Mouse (Mus musculus) neural tube, embryonic 14.5 days (tissue): ENCODE measurements around the gene Timm44. TPM values are rescaled to one million over a fixed set of nuclear protein-coding genes. Genes with fewer than 3 reads are reported as not detected.

Experiments used
- ATAC-seq: fragments of 200-750 bp; cut with Nextera tagmentation; 2 replicates; pipeline ENCODE4 v1.8.0; 2017; ENCODE audit warnings: low read depth, mild to moderate bottlenecking, moderate TSS enrichment, moderate library complexity
- H3K27ac ChIP-seq: fragments of 300-500 bp; sonication (generic); 2 replicates; pipeline ENCODE4 v1.5.1; 2014; ENCODE audit warnings: low read depth, mild to moderate bottlenecking, control low read depth, low read length, moderate library complexity, mixed read lengths
- H3K27me3 ChIP-seq: fragments of 300-500 bp; sonication (generic); 2 replicates; pipeline ENCODE4 v1.6.1; 2014; ENCODE audit warnings: low read length; ENCODE audit not compliant: control insufficient read depth, insufficient read depth
- H3K36me3 ChIP-seq: fragments of 300-500 bp; sonication (generic); 2 replicates; pipeline ENCODE4 v1.6.1; 2014; ENCODE audit warnings: low read length, mixed read lengths; ENCODE audit not compliant: control insufficient read depth, insufficient read depth
- H3K4me1 ChIP-seq: fragments of 300-500 bp; sonication (generic); 2 replicates; pipeline ENCODE4 v1.6.1; 2014; ENCODE audit warnings: low read length; ENCODE audit not compliant: control insufficient read depth, insufficient read depth
- H3K4me2 ChIP-seq: fragments of 300-500 bp; sonication (generic); 2 replicates; pipeline ENCODE4 v1.6.1; 2014; ENCODE audit warnings: mild to moderate bottlenecking, low read depth, low read length, control low read depth
- H3K4me3 ChIP-seq: fragments of 300-500 bp; sonication (generic); 2 replicates; pipeline ENCODE4 v1.5.1; 2014; ENCODE audit warnings: low read depth, low read length, control low read depth, mixed read lengths
- H3K9ac ChIP-seq: fragments of 300-500 bp; sonication (generic); replicated peaks from 2 replicates; pipeline ENCODE4 v1.6.1; 2014; ENCODE audit warnings: low read depth, mild to moderate bottlenecking, control low read depth, low read length, mixed read lengths
- H3K9me3 ChIP-seq: fragments of 300-500 bp; sonication (generic); 2 replicates; pipeline ENCODE4 v1.6.1; 2016; ENCODE audit warnings: low read length; ENCODE audit not compliant: control insufficient read depth
- WGBS: fragments of 180-500 bp; shearing (Covaris S2); extraction: QIAGEN DNeasy Blood & Tissue Kit; methylation state at CpG from one replicate; pipeline ENCODE4 v1.1.7; 2014; 5-methylcytosine and 5-hydroxymethylcytosine counted together
- polyA plus RNA-seq: library from polyadenylated mRNA; unstranded; fragments of >200 nt; fragmentation: Nextera tagmentation; extraction: Ambion mirVana; gene quantifications from 2 replicates; pipeline ENCODE4 v1.2.1, GENCODE M21; 2014

The Timm44 gene
- polyA plus RNA-seq, 1 experiment from 2014 or later, result 52.2 TPM

GRCm38 (mm10) chr8:4318796-4319572 is 43.3 kb upstream of the Timm44 start:
- ATAC-seq, result no peak
- Histone ChIP-seq H3K9me3 (no peaks in the 10 kb centered on the region), H3K4me3 (no peak overlapping the region), H3K27me3 (no peaks in the 10 kb centered on the region), H3K4me2 (no peak overlapping the region), H3K9ac (no peak overlapping the region), H3K36me3 (peaks cover 4% of the 10 kb centered on the region; the same call in 1 of the 2 replicates), H3K27ac (no peak overlapping the region), H3K4me1 (peaks cover 11% of the 10 kb centered on the region)
- WGBS, result 98% methylated on average over 2 of the region's 2 CpGs

- Histone ChIP-seq H3K4me2 (no peak overlapping the region), H3K27ac (no peak overlapping the region), H3K9ac (no peak overlapping the region), H3K9me3 (no peaks in the 10 kb centered on the region), H3K4me3 (no peak overlapping the region), H3K4me1 (peaks cover 4% of the 10 kb centered on the region; the same call in 1 of the 2 replicates), H3K27me3 (no peaks in the 10 kb centered on the region), H3K36me3 (peaks cover 4% of the 10 kb centered on the region; the same call in 1 of the 2 replicates)
- 93% methylated on average over 5 of the region's 5 CpGs for WGBS
- no peak for ATAC-seq
Measured at GRCm38 (mm10) chr8:4318124-4318523, 42.4 kb upstream of the Timm44 start.

- H3K36me3 ChIP-seq, result peaks cover 9% of the 10 kb centered on the region
- ATAC-seq, result no peak
- no peaks in the 10 kb centered on the region for H3K27me3 ChIP-seq
- no peak overlapping the region for H3K9ac ChIP-seq
- H3K4me1 ChIP-seq, result no peaks in the 10 kb centered on the region
- H3K27ac ChIP-seq, result no peak overlapping the region
- no peak overlapping the region for H3K4me3 ChIP-seq
- H3K4me2 ChIP-seq, result no peak overlapping the region
- 96% methylated on average over 3 of the region's 3 CpGs for WGBS
- no peaks in the 10 kb centered on the region for H3K9me3 ChIP-seq
Measured at GRCm38 (mm10) chr8:4314852-4315251, 39.1 kb upstream of the Timm44 start.

- Histone ChIP-seq H3K27me3 (no peaks in the 10 kb centered on the region), H3K9me3 (no peaks in the 10 kb centered on the region), H3K36me3 (peaks cover 18% of the 10 kb centered on the region), H3K4me2 (no peak overlapping the region), H3K9ac (no peak overlapping the region), H3K4me3 (no peak overlapping the region), H3K4me1 (no peaks in the 10 kb centered on the region), H3K27ac (no peak overlapping the region)
- ATAC-seq, result no peak
- WGBS, result 84% methylated on average over 3 of the region's 3 CpGs
Measured at GRCm38 (mm10) chr8:4313254-4314124, 37.8 kb upstream of the Timm44 start.

- Histone ChIP-seq H3K4me3 (no peak overlapping the region), H3K36me3 (peaks cover 27% of the 10 kb centered on the region), H3K9me3 (no peaks in the 10 kb centered on the region), H3K4me1 (no peaks in the 10 kb centered on the region), H3K9ac (no peak overlapping the region), H3K4me2 (no peak overlapping the region), H3K27ac (no peak overlapping the region), H3K27me3 (no peaks in the 10 kb centered on the region)
- no peak for ATAC-seq
Measured at GRCm38 (mm10) chr8:4312104-4312503, 36.4 kb upstream of the Timm44 start.

- no peaks in the 10 kb centered on the region for H3K27me3 ChIP-seq
- H3K9me3 ChIP-seq, result no peaks in the 10 kb centered on the region
- H3K36me3 ChIP-seq, result peaks cover 75% of the 10 kb centered on the region
- H3K4me2 ChIP-seq, result no peak overlapping the region
- H3K4me1 ChIP-seq, result no peaks in the 10 kb centered on the region
- H3K27ac ChIP-seq, result no peak overlapping the region
- H3K9ac ChIP-seq, result no peak overlapping the region
- no peak for ATAC-seq
- H3K4me3 ChIP-seq, result no peak overlapping the region
- WGBS, result 90% methylated on average over 2 of the region's 2 CpGs
Measured at GRCm38 (mm10) chr8:4305838-4306237, 30.1 kb upstream of the Timm44 start.

GRCm38 (mm10) chr8:4304124-4304547 is 28.4 kb upstream of the Timm44 start:
- Histone ChIP-seq H3K9me3 (no peaks in the 10 kb centered on the region), H3K4me1 (no peaks in the 10 kb centered on the region), H3K9ac (no peak overlapping the region), H3K4me2 (no peak overlapping the region), H3K4me3 (no peak overlapping the region), H3K36me3 (peaks cover 74% of the 10 kb centered on the region), H3K27ac (no peak overlapping the region), H3K27me3 (no peaks in the 10 kb centered on the region)
- WGBS, result 83% methylated on average over 3 of the region's 3 CpGs
- no peak for ATAC-seq

- 93% methylated on average over 4 of the region's 4 CpGs for WGBS
- no peak for ATAC-seq
- Histone ChIP-seq H3K4me3 (no peak overlapping the region), H3K27ac (no peak overlapping the region), H3K27me3 (no peaks in the 10 kb centered on the region), H3K9me3 (no peaks in the 10 kb centered on the region), H3K4me2 (no peak overlapping the region), H3K9ac (no peak overlapping the region), H3K36me3 (peaks cover 65% of the 10 kb centered on the region), H3K4me1 (no peaks in the 10 kb centered on the region)
Measured at GRCm38 (mm10) chr8:4297822-4298221, 22.1 kb upstream of the Timm44 start.

- ATAC-seq, result no peak
- WGBS, result 90% methylated on average over 5 of the region's 5 CpGs
- no peaks in the 10 kb centered on the region for H3K27me3 ChIP-seq
- H3K4me2 ChIP-seq, result no peak overlapping the region
- H3K9ac ChIP-seq, result no peak overlapping the region
- H3K4me3 ChIP-seq, result no peak overlapping the region
- H3K4me1 ChIP-seq, result no peaks in the 10 kb centered on the region
- H3K9me3 ChIP-seq, result no peaks in the 10 kb centered on the region
- peaks cover 60% of the 10 kb centered on the region for H3K36me3 ChIP-seq
- H3K27ac ChIP-seq, result no peak overlapping the region
Measured at GRCm38 (mm10) chr8:4292738-4293137, 17.0 kb upstream of the Timm44 start.
